Mouse (Mus musculus) kidney, postnatal 25 days (tissue): ENCODE measurements around the gene Whrn.

Source experiments
- DNase-seq, 2 experiments: peaks; one replicate each; pipeline ENCODE4 v3.0.0; 2021; ENCODE audit warnings: mixed read lengths in 2 of 2

The Whrn gene

DNA sequence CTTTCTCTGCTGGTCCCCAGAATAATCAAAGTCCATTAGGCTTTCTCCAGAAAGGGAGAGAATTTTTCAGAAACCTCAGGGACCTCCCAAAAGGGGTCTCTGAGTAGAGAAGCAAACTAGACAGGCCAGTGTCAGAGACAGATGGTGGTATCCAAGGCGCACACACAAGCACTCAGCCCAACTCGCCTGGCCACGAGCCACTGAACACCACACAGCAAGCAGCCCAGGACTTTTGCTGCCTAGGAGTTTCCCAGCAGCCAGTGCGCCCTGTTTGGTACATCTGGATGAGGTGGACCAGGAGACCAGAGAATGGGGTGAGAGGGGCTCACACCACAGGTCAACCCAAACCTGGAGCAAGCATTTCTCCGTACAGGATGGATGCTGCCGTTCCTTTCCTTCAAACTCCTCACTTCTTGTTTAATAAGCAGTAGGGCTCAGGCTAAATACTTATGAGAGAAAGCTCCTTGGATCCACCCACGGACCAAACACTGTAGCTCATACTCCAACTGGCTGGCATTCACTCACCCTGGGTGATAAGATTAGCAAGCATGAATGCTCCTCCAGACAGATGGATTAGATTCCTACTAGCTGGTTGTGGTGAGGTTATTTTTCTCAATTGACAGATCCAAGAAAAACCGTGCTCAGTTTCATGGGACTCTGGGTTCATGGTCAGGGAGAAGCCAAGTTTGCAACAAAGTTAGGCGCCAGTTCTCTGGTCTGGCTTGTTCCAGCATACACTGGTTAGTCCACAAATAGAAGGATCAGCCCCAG lies 2.3 kb downstream of the Whrn start:
- peak; percentile 19 to 44 for DNase-seq

DNA sequence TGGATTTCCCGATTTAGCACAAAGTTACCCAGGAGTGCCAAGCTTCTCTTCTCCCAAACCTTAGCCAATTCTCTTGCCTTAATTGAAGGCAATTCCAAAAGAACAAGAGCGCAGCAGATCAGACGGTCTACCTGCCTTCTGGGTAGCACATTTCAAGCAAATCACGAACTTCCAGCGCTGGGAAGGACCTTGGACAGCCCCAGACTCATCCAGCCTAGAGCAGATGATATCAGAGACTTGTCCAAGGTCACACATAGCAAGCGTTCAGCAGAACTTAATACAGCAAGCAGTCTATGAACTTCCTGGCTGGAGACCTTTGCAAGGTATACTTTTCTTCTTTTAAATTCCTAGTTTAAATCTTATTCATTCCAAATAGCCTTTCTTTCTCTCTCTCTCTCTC lies 4.3 kb downstream of the Whrn start:
- no peak for DNase-seq

DNA sequence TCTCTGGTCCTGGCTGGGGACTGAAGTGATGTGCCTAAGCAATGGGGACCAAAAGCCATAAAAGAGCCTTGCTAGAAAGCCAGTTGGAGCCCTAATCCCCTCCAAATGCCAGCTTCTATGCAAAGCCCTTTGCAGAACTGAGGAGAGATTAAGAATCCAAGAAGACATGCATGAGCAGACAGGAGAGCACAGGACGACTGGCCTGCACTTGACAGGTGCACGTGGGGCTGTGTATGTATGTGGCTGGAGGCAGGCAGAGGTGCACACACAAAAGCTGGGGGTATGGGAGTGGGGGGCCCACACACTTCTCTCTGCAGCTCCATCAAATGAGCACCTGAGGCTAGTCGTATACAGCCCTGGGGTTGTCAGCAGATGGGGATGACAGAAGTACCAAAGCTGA lies 5.6 kb downstream of the Whrn start:
- no peak for DNase-seq

DNA sequence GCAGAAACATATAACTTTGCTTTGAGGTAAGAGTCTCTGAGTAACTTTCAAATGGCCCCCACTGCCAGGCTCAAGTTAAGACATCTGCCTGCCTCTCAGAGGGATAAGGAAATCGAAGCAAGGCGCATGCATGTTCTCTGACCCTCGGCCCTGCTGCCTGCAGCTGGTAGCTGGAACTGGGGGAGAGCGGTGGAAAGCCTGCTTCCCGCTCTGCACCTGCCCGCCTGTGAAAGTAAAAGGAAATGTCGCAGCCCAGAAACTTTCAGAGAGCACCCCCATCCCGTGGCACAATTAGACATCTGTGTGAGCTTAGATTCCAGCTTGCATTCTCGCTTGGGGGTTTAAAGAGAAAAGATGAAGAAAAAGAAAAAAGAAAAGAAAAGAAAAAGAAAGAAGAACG lies 6.1 kb downstream of the Whrn start:
- no peak for DNase-seq

DNA sequence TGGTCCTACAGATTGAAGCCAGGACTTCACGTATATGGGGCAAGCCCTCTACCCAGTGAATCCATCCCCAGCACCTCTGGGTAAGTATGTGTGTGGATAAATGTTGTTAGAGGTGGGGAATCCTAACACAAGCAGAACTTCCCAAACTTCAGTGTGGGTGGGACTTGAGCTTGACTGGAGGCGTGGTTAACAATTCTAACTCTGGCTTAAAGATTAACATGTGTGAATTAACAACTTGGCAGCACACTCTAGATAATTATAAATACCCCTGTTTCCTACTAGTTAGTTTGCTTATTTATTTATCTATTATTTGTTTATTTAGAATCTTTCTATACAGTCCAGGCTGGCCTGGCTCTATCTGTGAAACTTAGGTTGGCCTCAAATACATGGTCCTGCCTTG lies 7.9 kb downstream of the Whrn start:
- DNase-seq, result peak in 1 of 2 experiments; percentile 20

DNA sequence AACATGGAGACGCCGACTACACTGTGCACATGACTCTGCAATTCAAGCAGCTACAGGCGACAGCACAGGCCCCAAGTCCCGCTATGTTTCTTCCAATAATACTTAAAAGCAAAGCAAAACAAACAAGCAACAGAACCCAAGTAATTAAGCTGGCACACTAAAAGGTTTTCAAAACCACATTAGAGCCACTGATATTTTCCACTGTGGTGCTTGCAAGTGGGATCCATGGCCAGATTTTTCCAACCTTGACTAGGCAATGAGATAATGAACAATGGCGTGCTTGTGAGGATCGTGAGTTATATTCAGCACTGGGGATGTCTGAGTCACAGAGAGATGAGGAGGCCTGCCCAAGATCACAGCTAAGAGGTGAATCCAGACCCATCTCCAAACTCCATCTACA lies 8.5 kb downstream of the Whrn start:
- DNase-seq, result no peak

DNA sequence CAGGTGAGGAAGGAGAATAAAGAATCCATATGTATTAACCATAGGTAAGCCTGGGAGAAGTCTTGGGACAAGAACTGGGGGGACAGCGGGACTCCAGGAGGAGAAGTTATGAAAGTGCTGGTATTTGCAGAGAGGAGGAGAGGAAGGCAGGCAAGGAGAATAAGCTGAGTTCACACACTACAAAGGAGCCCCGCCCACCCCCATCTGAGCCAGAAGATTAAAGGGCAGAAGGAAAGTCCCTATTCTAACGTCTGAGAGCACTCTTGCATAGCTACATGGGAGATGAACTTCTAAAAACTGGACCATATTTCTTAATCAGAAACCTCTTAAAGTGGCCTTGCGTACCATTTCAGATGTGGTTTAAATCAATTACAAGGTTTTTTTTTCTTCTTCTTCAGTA lies 9.3 kb downstream of the Whrn start:
- peak; percentile 84 to 86 for DNase-seq

DNA sequence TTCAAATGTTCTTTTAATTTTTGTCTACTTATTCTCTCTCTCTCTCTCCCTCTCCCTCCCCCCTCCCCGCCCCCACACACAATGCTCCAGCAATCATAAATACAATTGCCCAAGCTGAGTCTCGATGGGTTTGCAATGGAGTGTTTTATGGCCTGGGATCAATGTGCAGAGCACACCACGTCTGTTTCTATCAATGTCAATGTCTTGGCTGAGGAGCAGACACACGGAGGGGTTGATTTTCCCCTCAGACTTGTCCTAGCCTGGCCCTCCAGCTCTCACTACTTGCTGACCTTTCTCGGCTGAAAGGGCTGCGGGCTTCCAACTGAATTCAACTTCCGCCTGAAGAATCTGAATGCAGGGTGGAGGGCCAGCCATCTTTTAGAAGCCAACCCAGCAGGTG lies 12.1 kb downstream of the Whrn start:
- no peak for DNase-seq

DNA sequence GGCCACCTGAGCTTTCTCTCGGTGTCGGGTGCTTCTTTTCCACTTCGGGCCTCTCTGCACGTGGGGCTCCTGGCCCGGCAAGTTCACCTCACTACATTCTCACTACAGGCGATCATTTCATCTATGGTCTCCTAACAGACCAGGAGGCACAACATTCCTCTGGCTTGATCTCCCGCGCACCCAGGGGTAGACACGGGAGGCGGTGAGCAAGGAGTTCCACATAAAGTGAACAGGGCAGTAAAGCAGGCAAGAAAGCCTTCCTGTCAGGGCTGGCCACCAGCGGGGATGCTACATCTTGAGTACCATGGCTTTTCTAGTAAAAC lies 15.0 kb downstream of the Whrn start:
- DNase-seq, result no peak

DNA sequence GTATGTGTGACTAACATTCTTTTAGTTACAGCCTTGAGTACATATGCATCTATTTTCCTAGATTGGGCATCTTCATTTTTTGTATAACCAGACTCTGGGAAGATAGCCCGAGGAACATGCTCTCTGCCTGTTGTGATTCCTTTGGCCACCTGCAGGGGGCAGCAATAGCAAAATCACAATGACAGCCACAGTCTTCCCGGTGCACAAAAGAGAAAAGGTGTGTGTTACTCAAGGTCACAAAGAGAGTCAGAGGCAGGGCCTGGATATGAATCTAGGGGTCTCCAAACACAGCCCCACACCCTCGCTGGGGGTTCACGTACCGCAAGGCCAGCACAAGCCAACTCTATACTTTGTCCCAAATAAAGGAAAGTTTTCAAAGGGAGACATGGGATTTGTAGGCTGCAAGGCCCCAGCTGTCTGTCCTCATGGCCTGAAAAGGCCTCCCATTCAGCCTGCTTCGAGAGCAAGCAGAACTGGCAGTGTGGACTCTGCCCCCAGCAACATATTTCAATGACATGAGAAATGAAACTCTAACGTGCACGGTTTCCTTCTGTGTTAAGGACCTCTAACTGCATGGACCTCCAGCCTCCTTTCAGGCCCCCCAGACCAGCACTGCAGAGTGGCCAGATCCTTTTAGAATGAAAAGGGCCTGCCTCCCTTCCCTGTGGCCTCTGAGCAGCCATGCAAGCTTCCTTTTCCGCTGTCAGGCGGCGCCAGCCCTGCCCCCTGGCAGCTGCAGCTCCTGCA lies 15.5 kb downstream of the Whrn start:
- peak; percentile 53 to 75 for DNase-seq

DNA sequence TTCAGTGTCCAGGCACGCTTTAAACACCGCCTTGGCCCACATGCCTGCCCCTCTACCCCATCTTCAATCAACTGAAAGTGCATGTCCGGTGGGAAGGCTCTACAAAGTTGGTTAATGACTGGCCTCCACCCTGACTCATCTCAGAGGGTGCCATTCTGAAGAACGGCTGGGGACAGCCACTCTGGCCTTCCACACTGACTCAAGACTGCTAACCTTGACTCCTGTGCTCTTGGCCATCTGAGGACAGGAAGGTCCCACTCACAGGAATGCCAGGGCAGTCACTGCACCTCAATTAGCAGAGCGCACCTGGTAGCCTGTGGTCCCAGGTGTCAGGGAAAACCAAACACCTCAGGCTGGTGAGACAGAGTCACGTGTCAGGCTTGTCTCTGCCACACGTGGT lies 17.8 kb downstream of the Whrn start:
- no peak for DNase-seq

DNA sequence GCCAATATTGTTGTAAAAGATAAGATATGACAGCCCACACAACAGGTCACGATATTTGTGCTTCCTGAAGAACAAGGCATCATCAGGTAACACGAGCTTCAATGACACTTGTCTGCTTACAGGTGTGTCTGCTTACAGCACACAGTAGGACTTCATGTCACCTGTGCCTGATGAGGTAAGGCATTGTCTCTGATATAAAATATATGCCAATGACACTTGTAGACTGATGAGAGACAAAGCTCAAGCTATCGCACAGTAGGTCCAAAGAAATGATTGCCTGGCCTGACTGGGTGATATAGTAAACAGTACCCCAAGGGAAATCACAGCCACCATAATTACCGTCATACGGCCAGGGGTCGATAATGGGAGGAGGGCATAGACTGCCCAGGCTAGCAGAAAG lies 18.9 kb downstream of the Whrn start:
- no peak for DNase-seq

DNA sequence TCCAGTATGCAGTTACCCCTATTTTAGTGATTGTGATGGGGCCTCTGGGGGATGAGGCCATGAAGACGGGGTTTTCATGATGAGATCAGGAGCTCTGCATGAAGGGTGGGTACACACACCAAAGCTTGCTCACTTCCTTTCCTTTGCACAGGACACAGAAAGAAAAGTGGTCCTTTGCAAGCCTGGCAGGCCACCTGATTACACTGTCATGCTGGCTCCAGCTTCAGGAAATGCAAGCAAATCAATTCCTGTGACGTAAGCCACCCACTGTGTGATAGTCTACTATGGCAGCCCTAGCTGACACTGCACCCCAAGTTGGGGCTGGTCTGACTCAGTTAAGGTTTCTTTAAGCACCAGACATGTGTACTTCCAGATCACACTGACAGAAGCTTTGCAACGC lies 20.6 kb downstream of the Whrn start:
- DNase-seq, result no peak

DNA sequence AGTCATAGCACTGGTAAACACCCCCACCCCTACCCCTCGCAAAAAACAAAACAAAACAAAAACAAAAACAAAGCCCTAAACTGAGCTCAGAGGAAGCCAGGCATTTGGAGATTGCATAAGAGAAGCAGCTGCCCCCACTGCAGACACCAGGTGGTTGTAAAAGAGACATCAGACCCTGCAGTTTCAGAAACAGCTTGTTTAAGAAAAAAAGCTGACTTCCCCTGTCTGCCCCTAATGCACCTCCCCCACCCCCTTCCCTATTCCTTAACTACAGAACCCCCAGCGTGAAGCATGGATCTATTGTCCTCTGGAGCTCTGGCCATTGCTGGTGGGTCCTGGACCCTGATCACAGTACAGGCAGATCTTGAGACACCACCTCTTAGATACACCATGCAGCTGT lies 21.4 kb downstream of the Whrn start:
- DNase-seq, result no peak

DNA sequence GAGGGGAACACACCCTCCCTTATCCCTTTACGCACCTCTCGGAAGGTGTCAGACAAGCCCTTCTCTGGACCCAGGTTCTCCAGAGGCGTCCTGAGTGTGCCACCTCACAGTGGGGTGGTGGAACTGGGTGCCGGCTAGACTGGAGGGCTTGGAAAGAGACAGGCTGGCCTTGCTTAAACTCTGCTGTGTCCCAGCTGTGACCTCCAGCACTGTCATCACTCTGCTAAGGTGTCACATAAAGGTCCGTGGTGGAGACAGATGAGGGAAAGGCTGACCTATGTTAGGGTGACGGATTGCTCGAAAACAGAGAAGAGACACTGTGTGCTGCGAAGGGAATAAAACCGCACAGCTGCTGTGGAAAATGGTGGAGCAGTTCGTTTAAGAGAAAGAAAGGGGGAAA lies 28.5 kb downstream of the Whrn start:
- DNase-seq, result no peak

DNA sequence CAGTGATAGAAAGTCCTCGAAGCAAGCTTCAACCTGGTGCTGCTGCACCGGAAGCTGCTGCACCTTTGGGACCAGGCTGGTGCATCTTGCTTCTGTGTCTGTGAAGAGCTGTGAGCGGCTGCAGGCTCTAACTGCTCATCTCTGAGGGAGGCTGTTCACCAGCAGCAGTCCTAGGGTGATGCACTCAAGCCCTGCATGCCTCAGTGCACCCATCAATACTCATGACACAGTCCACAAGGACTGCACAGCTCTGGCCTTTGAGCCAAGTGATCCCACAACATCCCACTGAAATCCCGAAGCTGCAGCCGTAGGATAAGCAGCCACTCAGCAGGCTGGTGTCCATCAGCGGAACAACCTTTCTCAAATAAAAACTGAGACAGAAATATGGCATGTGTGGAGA lies 29.6 kb downstream of the Whrn start:
- DNase-seq, result no peak

DNA sequence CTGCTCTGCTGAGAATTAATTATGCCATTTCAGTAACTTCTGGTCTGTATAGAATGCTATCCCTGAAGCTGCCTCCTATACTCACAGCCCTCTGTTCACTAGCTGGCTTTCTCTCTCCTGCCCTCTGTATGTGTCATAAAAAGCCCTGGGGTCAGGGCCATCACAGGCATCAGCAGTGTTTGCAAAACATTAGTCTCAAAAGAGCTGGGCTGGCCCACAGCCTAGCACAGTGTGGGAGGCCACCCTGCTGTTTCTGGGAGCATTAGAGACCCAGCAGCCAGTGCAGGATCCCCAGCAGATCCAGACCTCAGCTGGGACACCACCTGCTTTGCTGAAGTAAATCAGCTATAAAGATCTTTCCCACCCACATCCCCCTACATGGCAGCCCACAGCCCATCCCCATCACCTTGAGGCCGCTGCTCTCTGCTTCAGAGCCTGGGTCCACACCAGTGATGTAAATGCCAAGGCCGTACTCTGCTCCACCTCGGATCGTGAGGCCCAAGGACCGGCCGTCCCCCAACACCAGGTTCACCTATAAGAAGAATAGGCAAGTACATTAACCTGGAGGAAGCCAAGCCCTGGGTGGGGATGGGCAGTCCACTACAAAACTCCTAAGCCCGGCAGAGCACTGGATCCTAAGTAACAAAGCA lies 34.8 kb downstream of the Whrn start:
- no peak for DNase-seq

DNA sequence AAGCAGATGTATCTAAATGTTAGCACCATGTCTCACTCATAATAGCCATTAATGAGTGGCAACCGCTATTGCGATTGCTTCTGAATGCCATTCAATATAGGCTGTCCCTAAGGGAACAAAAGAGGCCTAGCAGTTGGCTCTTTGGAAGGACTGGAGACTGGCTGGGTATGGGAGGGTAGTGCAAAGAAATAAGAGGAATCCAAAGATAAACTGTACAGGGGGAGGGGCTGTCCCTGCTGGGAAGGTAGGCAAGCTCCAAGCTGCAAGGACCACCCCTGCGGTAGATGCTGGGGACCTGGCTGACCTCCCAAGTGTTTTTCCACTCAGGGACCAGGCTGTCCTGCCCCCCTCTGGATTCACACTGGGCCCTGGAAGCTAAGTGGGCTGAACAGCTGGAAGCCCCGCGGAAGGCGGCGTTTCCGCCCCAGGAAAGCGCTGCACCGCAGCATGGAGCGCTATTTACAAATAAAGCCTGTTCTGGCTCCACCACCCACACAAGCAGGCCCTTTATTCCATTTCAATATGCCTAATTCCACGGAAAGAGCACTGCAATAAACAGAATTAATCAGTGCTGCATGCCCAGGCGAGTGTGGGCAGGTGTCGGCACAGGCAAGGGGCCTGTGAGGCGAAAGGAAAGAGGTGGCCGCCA lies 36.5 kb downstream of the Whrn start:
- no peak for DNase-seq

DNA sequence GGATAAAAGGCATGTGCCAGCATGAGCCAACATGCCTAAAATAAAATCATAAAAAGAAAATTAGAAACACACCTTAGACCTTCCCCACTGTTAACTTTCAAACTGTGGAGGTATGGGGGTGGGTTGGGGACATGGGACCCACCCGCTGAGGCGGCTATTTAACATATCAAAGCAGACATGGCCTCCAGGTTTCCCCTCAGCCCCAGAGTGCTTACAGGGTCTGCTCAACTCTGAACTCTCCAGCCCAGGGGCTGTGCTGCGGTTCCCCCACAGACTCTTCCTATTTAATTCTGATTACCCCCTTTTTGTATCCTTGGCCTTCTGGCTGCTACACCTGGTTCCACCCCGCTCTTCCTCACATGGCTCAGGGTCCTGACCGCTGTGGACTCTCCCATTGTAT lies 39.2 kb downstream of the Whrn start:
- DNase-seq, result no peak

DNA sequence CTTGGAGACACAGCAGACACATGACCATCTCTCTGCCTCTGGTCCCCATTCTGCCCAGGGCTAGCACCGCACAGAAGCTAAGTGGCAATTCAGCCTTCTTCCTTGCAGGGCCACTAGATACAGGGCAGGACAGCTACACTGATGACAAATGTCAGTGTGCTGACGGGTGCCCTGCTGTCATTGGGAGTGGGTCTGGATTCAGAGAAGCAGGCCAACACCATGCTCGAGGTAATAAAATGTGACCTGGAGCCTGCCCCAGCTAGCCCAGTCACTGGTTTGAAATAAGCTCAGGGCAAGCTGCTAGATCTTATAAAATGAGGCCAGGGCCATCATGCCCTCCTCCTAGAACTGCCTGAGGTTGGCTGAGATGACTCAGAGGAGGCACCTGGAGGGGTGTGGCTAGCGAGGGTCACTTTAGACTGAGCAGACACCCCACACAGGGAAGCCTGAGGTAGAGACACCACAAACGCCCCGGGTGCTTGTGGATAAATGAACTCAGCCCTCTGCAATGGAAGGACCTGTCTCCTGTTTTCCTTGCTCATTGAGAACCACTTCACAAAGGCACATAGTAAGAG lies 41.8 kb downstream of the Whrn start:
- no peak for DNase-seq

DNA sequence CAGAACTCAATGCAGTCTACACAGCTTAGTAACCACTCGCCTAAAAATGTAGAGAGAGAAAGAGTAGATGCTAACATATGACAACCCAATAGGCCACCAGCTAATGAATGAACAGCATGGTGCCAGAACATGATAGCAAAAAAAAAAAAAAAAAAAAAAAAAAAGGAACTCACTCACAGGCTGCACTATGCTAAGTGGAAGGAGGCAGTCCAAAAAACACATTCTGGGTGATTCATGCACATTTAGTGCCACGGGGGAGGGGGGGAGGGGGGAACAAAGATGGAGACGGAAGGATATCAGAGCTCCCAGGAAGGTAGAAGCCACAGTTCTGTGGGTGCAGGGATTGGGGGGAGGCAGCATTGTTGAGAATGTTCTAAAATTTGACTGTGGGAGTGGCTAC lies 43.2 kb downstream of the Whrn start:
- DNase-seq, result no peak

DNA sequence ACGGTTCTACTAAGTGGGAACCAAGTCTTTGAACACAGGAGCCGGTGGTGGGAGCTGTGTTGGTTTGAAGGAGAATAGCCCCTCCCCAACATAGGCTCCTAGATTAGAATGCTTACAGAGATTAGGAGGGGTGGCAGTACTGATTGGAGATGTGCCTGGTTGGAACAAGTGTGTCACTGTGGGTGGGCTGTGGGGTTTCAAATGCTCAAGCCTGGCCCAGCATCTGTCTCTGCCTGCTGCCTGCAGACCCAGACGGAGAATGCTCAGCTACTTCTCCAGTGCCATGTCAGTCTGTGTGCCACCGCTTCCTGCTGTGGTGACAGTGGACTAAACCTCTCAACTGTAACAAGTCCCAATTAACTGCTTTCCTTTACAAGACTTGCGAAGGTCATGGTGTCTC lies 45.2 kb downstream of the Whrn start:
- no peak for DNase-seq

DNA sequence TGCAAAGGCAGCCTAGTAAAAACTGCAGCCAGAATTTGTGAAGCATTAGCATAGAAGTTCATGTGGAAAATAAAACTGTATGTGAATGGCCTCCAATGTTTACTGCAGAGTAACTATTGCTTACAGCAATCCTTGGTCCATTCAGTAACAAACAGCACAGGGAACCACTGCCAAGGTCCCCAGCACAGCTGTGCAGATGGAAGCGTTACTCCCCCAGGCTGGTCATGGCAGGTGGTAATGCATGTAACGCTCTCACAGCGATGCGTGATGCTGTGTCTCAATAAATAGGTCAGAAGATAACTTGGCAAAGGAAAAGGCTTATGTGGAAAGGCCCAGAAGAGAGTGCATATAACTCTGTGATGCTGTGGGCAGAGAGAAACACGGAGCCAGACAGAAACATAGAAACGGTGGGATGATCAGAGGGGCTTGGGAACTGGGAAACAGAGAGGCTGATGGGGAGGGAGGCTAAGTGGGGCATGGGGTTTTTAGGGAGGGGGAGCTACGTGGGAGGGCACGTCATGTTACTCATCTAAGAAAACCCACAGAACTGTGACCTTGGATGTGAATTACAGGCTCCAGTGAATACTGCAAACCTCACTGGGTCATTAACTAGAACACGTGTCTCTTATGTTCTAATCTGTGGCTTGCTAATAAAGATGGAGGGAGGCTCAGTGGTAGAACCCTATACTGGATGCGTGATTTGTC lies 51.3 kb downstream of the Whrn start:
- DNase-seq, result no peak
